Mouse (Mus musculus) testis, adult 2 months (tissue): ENCODE data around the gene Loxl3. TPM values are rescaled to one million over a fixed set of nuclear protein-coding genes. Genes with fewer than 3 reads are reported as not detected.

ENCODE experiments used
- H3K27ac ChIP-seq: fragments of 200-500 bp; 2 replicates; pipeline ENCODE4 v1.5.1; 2012; ENCODE audit warnings: low read depth, low read length; ENCODE audit not compliant: control insufficient read depth, insufficient read depth
- H3K27me3 ChIP-seq: fragments of 200-500 bp; 2 replicates; pipeline ENCODE4 v1.6.1; 2012; ENCODE audit warnings: mild to moderate bottlenecking, low read length, moderate library complexity; ENCODE audit not compliant: control insufficient read depth, insufficient read depth
- H3K36me3 ChIP-seq: fragments of 200-500 bp; 2 replicates; pipeline ENCODE4 v1.6.1; 2012; ENCODE audit warnings: mild to moderate bottlenecking, low read length; ENCODE audit not compliant: control insufficient read depth, insufficient read depth
- H3K4me1 ChIP-seq: fragments of 200-500 bp; 2 replicates; pipeline ENCODE4 v1.6.1; 2012; ENCODE audit warnings: low read length; ENCODE audit not compliant: control insufficient read depth, insufficient read depth
- H3K4me3 ChIP-seq: fragments of 200-500 bp; 2 replicates; pipeline ENCODE4 v1.5.1; 2012; ENCODE audit warnings: low read depth, mild to moderate bottlenecking, low read length, moderate library complexity, mixed read lengths; ENCODE audit not compliant: control insufficient read depth
- CTCF ChIP-seq: fragments of 200-500 bp; IDR thresholded peaks from 2 replicates; pipeline ENCODE4 v1.5.1; 2012; ENCODE audit warnings: low read depth, mild to moderate bottlenecking, inconsistent platforms, low read length, moderate library complexity; ENCODE audit not compliant: control insufficient read depth, insufficient read depth, insufficient replicate concordance
- POLR2A ChIP-seq: fragments of 200-500 bp; IDR thresholded peaks from 2 replicates; pipeline ENCODE4 v1.6.1; 2012; ENCODE audit warnings: low read depth, mild to moderate bottlenecking, inconsistent platforms, low read length, moderate library complexity; ENCODE audit not compliant: control insufficient read depth
- polyA plus RNA-seq: library from polyadenylated mRNA; depleted of rRNA; stranded (reverse); fragments of >200 nt; gene quantifications from 2 replicates; pipeline ENCODE4 v1.2.3, GENCODE M21; 2012

Loxl3 gene
- polyA plus RNA-seq, 1 experiment: 1.3 TPM

- Histone ChIP-seq H3K36me3 (no peaks in the 10 kb centered on the region), H3K4me1 (peaks cover 12% of the 10 kb centered on the region), H3K27me3 (peaks cover 3% of the 10 kb centered on the region; the same call in 1 of the 2 replicates), H3K27ac (no peak within 1 kb of the TSS), H3K4me3 (peak within 1 kb of the TSS; percentile 9; the same call in 1 of the 2 replicates)
- TF ChIP-seq POLR2A (no peak), CTCF (no peak)
Observed at GRCm38 (mm10) chr6:83070247-83070310, 36.1 kb downstream of the Loxl3 start, which contains the start of gene Tlx2. TSS of gene Tlx2 (minus strand) at chr6:83070293.

GRCm38 (mm10) chr6:83070311-83071219, 36.6 kb downstream of the Loxl3 start:
- Histone ChIP-seq H3K36me3 (no peaks in the 10 kb centered on the region), H3K4me1 (peaks cover 12% of the 10 kb centered on the region), H3K27me3 (peaks cover 3% of the 10 kb centered on the region; the same call in 1 of the 2 replicates), H3K27ac (no peak overlapping the region), H3K4me3 (peak overlapping the region; percentile 9; the same call in 1 of the 2 replicates)
- no peak for TF ChIP-seq POLR2A
- TF ChIP-seq CTCF: no peak

GRCm38 (mm10) chr6:83071220-83071619, 37.2 kb downstream of the Loxl3 start:
- Histone ChIP-seq H3K36me3 (no peaks in the 10 kb centered on the region), H3K4me1 (peaks cover 12% of the 10 kb centered on the region), H3K27ac (no peak overlapping the region), H3K27me3 (peaks cover 3% of the 10 kb centered on the region; the same call in 1 of the 2 replicates), H3K4me3 (no peak overlapping the region)
- TF ChIP-seq CTCF: no peak
- TF ChIP-seq POLR2A: no peak

- Histone ChIP-seq H3K27ac (no peak overlapping the region), H3K4me1 (peaks cover 13% of the 10 kb centered on the region), H3K36me3 (no peaks in the 10 kb centered on the region; the same call in 1 of the 2 replicates), H3K27me3 (peaks cover 3% of the 10 kb centered on the region; the same call in 1 of the 2 replicates), H3K4me3 (no peak overlapping the region)
- TF ChIP-seq POLR2A: no peak
- TF ChIP-seq CTCF: no peak
Observed at GRCm38 (mm10) chr6:83074979-83075378, 41.0 kb downstream of the Loxl3 start.

- Histone ChIP-seq H3K4me3 (peak within 1 kb of the TSS; percentile 97), H3K36me3 (no peaks in the 10 kb centered on the region; the same call in 1 of the 2 replicates), H3K27ac (peak within 1 kb of the TSS; percentile 99), H3K4me1 (peaks cover 7% of the 10 kb centered on the region), H3K27me3 (no peaks in the 10 kb centered on the region)
- no peak for TF ChIP-seq CTCF
- TF ChIP-seq POLR2A: peak; percentile 60; the same call in 1 of the 2 replicates
Observed at GRCm38 (mm10) chr6:83077630-83078323, 43.8 kb downstream of the Loxl3 start, which contains the start of gene Pcgf1. TSS of gene Pcgf1 (plus strand) at chr6:83077869.

GRCm38 (mm10) chr6:83078324-83078858, 44.4 kb downstream of the Loxl3 start:
- Histone ChIP-seq H3K36me3 (no peaks in the 10 kb centered on the region; the same call in 1 of the 2 replicates), H3K4me3 (peak overlapping the region; percentile 97), H3K27ac (peak overlapping the region; percentile 99), H3K4me1 (peaks cover 7% of the 10 kb centered on the region), H3K27me3 (no peaks in the 10 kb centered on the region)
- TF ChIP-seq CTCF (0 out of 2 replicates have a peak, but pooled peaks have one; percentile 7), POLR2A (peak; percentile 53; the same call in 1 of the 2 replicates)

GRCm38 (mm10) chr6:83080210-83080609, 46.2 kb downstream of the Loxl3 start:
- Histone ChIP-seq H3K27me3 (no peaks in the 10 kb centered on the region), H3K36me3 (no peaks in the 10 kb centered on the region; the same call in 1 of the 2 replicates), H3K4me1 (peaks cover 7% of the 10 kb centered on the region), H3K4me3 (no peak overlapping the region), H3K27ac (no peak overlapping the region)
- TF ChIP-seq POLR2A (no peak), CTCF (no peak)
